Mouse (Mus musculus) midbrain, embryonic 11.5 days (tissue): ENCODE measurements around the gene Mettl8. TPM values are rescaled to one million over a fixed set of nuclear protein-coding genes. Genes with fewer than 3 reads are reported as not detected.

Experiments
- ATAC-seq: fragments of 200-750 bp; cut with Nextera tagmentation; 2 replicates; pipeline ENCODE4 v1.8.0; 2017; ENCODE audit warnings: moderate TSS enrichment, moderate library complexity; ENCODE audit not compliant: low FRiP score
- DNase-seq: peaks from one replicate; pipeline ENCODE4 v3.0.0; 2015; ENCODE audit warnings: low spot score; ENCODE audit errors: missing footprints
- H3K27ac ChIP-seq: fragments of 300-500 bp; sonication (generic); 2 replicates; pipeline ENCODE4 v1.5.1; 2014; ENCODE audit warnings: low read depth, low read length
- H3K27me3 ChIP-seq: fragments of 300-500 bp; sonication (generic); 2 replicates; pipeline ENCODE4 v1.6.1; 2014; ENCODE audit warnings: mild to moderate bottlenecking, low read length, moderate library complexity, mixed read lengths; ENCODE audit not compliant: control insufficient read depth, insufficient read depth
- H3K36me3 ChIP-seq: fragments of 300-500 bp; sonication (generic); 2 replicates; pipeline ENCODE4 v1.6.1; 2014; ENCODE audit warnings: mild to moderate bottlenecking, low read length, moderate library complexity, mixed read lengths; ENCODE audit not compliant: control insufficient read depth, insufficient read depth
- H3K4me1 ChIP-seq: fragments of 300-500 bp; sonication (generic); 2 replicates; pipeline ENCODE4 v1.6.1; 2014; ENCODE audit warnings: low read length; ENCODE audit not compliant: control insufficient read depth, insufficient read depth
- H3K4me2 ChIP-seq: fragments of 300-500 bp; sonication (generic); 2 replicates; pipeline ENCODE4 v1.6.1; 2014; ENCODE audit warnings: mild to moderate bottlenecking, moderate library complexity
- H3K4me3 ChIP-seq: fragments of 300-500 bp; sonication (generic); 2 replicates; pipeline ENCODE4 v1.5.1; 2014; ENCODE audit warnings: low read depth, low read length
- H3K9ac ChIP-seq: fragments of 300-500 bp; sonication (generic); 2 replicates; pipeline ENCODE4 v1.6.1; 2014; ENCODE audit warnings: low read length
- H3K9me3 ChIP-seq: fragments of 300-500 bp; sonication (generic); 2 replicates; pipeline ENCODE4 v1.6.1; 2016; ENCODE audit warnings: low read length; ENCODE audit not compliant: control insufficient read depth
- WGBS: fragments of 180-500 bp; shearing (Covaris S2); extraction: QIAGEN DNeasy Blood & Tissue Kit; methylation state at CpG from one replicate; pipeline ENCODE4 v1.1.7; 2014; 5-methylcytosine and 5-hydroxymethylcytosine counted together
- polyA plus RNA-seq: library from polyadenylated mRNA; unstranded; fragments of >200 nt; fragmentation: Nextera tagmentation; extraction: Ambion mirVana; gene quantifications from 2 replicates; pipeline ENCODE4 v1.2.1, GENCODE M21; 2014

Gene Mettl8
- polyA plus RNA-seq, 1 experiment from 2014 or later = 22.3 TPM

GRCm38 (mm10) chr2:71046151-71046550 lies 9.2 kb downstream of the Mettl8 start:
- H3K4me1 ChIP-seq = no peaks in the 10 kb centered on the region
- no peak overlapping the region for H3K4me3 ChIP-seq
- H3K9ac ChIP-seq = no peak overlapping the region
- H3K27me3 ChIP-seq = no peaks in the 10 kb centered on the region
- ATAC-seq = no peak
- no peaks in the 10 kb centered on the region for H3K9me3 ChIP-seq
- no peak overlapping the region for H3K27ac ChIP-seq
- no peak for DNase-seq
- no peaks in the 10 kb centered on the region for H3K36me3 ChIP-seq
- no peak overlapping the region for H3K4me2 ChIP-seq
- WGBS = 80% methylated on average over 6 of the region's 6 CpGs

GRCm38 (mm10) chr2:71039522-71040121 lies 15.8 kb downstream of the Mettl8 start:
- no peaks in the 10 kb centered on the region for H3K9me3 ChIP-seq
- H3K4me2 ChIP-seq = no peak overlapping the region
- no peak overlapping the region for H3K4me3 ChIP-seq
- peak; percentile 93 for DNase-seq
- H3K27ac ChIP-seq = no peak overlapping the region
- no peaks in the 10 kb centered on the region for H3K27me3 ChIP-seq
- peak; percentile 50; the same call in 1 of the 2 replicates for ATAC-seq
- no peak overlapping the region for H3K9ac ChIP-seq
- no peaks in the 10 kb centered on the region for H3K36me3 ChIP-seq
- 54% methylated on average over 11 of the region's 11 CpGs for WGBS
- peaks cover 1% of the 10 kb centered on the region; the same call in 1 of the 2 replicates for H3K4me1 ChIP-seq

- no peak for DNase-seq
Observed at GRCm38 (mm10) chr2:71037447-71037846, 17.9 kb downstream of the Mettl8 start.

GRCm38 (mm10) chr2:71033987-71034386 lies 21.4 kb downstream of the Mettl8 start:
- DNase-seq (no peak), ATAC-seq (peak; percentile 40; the same call in 1 of the 2 replicates)
- H3K36me3 ChIP-seq = no peaks in the 10 kb centered on the region
- no peak overlapping the region for H3K4me3 ChIP-seq
- no peak overlapping the region for H3K4me2 ChIP-seq
- 56% methylated on average over 8 of the region's 8 CpGs for WGBS
- no peak overlapping the region for H3K27ac ChIP-seq
- no peaks in the 10 kb centered on the region for H3K9me3 ChIP-seq
- H3K9ac ChIP-seq = no peak overlapping the region
- no peaks in the 10 kb centered on the region for H3K27me3 ChIP-seq
- peaks cover 7% of the 10 kb centered on the region; the same call in 1 of the 2 replicates for H3K4me1 ChIP-seq

More at GRCm38 (mm10) chr2:71037447-71037846, 17.9 kb downstream of the Mettl8 start:
- H3K4me3 ChIP-seq = no peak overlapping the region
- H3K4me1 ChIP-seq = peaks cover 7% of the 10 kb centered on the region; the same call in 1 of the 2 replicates
- WGBS = 91% methylated on average over 6 of the region's 6 CpGs
- H3K27ac ChIP-seq = no peak overlapping the region
- H3K36me3 ChIP-seq = no peaks in the 10 kb centered on the region
- H3K4me2 ChIP-seq = no peak overlapping the region
- H3K9ac ChIP-seq = no peak overlapping the region
- no peaks in the 10 kb centered on the region for H3K9me3 ChIP-seq
- no peaks in the 10 kb centered on the region for H3K27me3 ChIP-seq
- ATAC-seq = no peak

GRCm38 (mm10) chr2:71033014-71033413 lies 22.4 kb downstream of the Mettl8 start:
- H3K4me3 ChIP-seq = no peak overlapping the region
- no peak overlapping the region for H3K27ac ChIP-seq
- H3K9ac ChIP-seq = no peak overlapping the region
- no peaks in the 10 kb centered on the region for H3K9me3 ChIP-seq
- ATAC-seq = no peak
- 91% methylated on average over 4 of the region's 4 CpGs for WGBS
- H3K36me3 ChIP-seq = no peaks in the 10 kb centered on the region
- no peak overlapping the region for H3K4me2 ChIP-seq
- DNase-seq = no peak
- H3K4me1 ChIP-seq = peaks cover 7% of the 10 kb centered on the region; the same call in 1 of the 2 replicates
- no peaks in the 10 kb centered on the region for H3K27me3 ChIP-seq

- ATAC-seq = no peak
Observed at GRCm38 (mm10) chr2:71031973-71032794, 23.2 kb downstream of the Mettl8 start.

GRCm38 (mm10) chr2:71030663-71031062 lies 24.7 kb downstream of the Mettl8 start:
- Histone ChIP-seq H3K27ac (no peak overlapping the region), H3K27me3 (no peaks in the 10 kb centered on the region), H3K4me2 (no peak overlapping the region), H3K4me3 (no peak overlapping the region), H3K36me3 (no peaks in the 10 kb centered on the region), H3K4me1 (peaks cover 7% of the 10 kb centered on the region; the same call in 1 of the 2 replicates), H3K9me3 (no peaks in the 10 kb centered on the region), H3K9ac (no peak overlapping the region)
- ATAC-seq = no peak
- no peak for DNase-seq
- 81% methylated on average over 2 of the region's 2 CpGs for WGBS

More at GRCm38 (mm10) chr2:71031973-71032794, 23.2 kb downstream of the Mettl8 start:
- DNase-seq = no peak
- no peak overlapping the region for H3K4me3 ChIP-seq
- H3K9ac ChIP-seq = no peak overlapping the region
- 84% methylated on average over 18 of the region's 18 CpGs for WGBS
- no peak overlapping the region for H3K4me2 ChIP-seq
- H3K36me3 ChIP-seq = no peaks in the 10 kb centered on the region
- H3K27me3 ChIP-seq = no peaks in the 10 kb centered on the region
- H3K9me3 ChIP-seq = no peaks in the 10 kb centered on the region
- H3K27ac ChIP-seq = no peak overlapping the region
- peaks cover 7% of the 10 kb centered on the region; the same call in 1 of the 2 replicates for H3K4me1 ChIP-seq

- no peak overlapping the region for H3K27ac ChIP-seq
- no peaks in the 10 kb centered on the region for H3K4me1 ChIP-seq
- no peak overlapping the region for H3K4me3 ChIP-seq
- DNase-seq = peak; percentile 54
- H3K4me2 ChIP-seq = no peak overlapping the region
- H3K9ac ChIP-seq = no peak overlapping the region
- H3K36me3 ChIP-seq = no peaks in the 10 kb centered on the region
- no peak for ATAC-seq
- 99% methylated on average over 9 of the region's 9 CpGs for WGBS
- H3K27me3 ChIP-seq = no peaks in the 10 kb centered on the region
- no peaks in the 10 kb centered on the region for H3K9me3 ChIP-seq
Observed at GRCm38 (mm10) chr2:71027631-71028030, 27.8 kb downstream of the Mettl8 start.

- no peaks in the 10 kb centered on the region for H3K27me3 ChIP-seq
- ATAC-seq (peak; percentile 52; the same call in 1 of the 2 replicates), DNase-seq (no peak)
- no peaks in the 10 kb centered on the region for H3K4me1 ChIP-seq
- no peak overlapping the region for H3K4me3 ChIP-seq
- H3K36me3 ChIP-seq = no peaks in the 10 kb centered on the region
- WGBS = 32% methylated on average over 5 of the region's 5 CpGs
- no peak overlapping the region for H3K9ac ChIP-seq
- no peaks in the 10 kb centered on the region for H3K9me3 ChIP-seq
- H3K4me2 ChIP-seq = no peak overlapping the region
- no peak overlapping the region for H3K27ac ChIP-seq
Observed at GRCm38 (mm10) chr2:71026787-71027186, 28.6 kb downstream of the Mettl8 start.
